Mouse (Mus musculus) neural tube, embryonic 13.5 days (tissue): ENCODE results near the gene Cd244a. TPM values are rescaled to one million over a fixed set of nuclear protein-coding genes. Genes with fewer than 3 reads are reported as not detected.

Source experiments
- microRNA-seq: library from miRNA; unstranded; fragments of <30 nt; microRNA quantifications from one replicate; pipeline ENCODE4, GENCODE M21; 2016
- polyA plus RNA-seq: library from polyadenylated mRNA; unstranded; fragments of >200 nt; fragmentation: Nextera tagmentation; extraction: Ambion mirVana; gene quantifications from 2 replicates; pipeline ENCODE4 v1.2.1, GENCODE M21; 2015

Cd244a gene
- polyA plus RNA-seq, 1 experiment from 2014 or later = not detected

Small RNA genes within 50 kb of the gene (microRNA-seq; reads per million reads assigned to microRNA genes)
- gene Mir7683 = not detected

Other genes with a start within 250 kb of the Cd244a start
- 47.4 and 52.7 TPM in 2 replicates for gene Dedd, start 230.0 kb upstream of the Cd244a start, polyA plus RNA-seq
- 51.9 and 52.1 TPM in 2 replicates for gene Nit1, start 213.5 kb upstream of the Cd244a start, polyA plus RNA-seq
- gene Pfdn2, start 213.5 kb upstream of the Cd244a start, polyA plus RNA-seq = 152 and 159 TPM in 2 replicates
- gene Klhdc9, start 198.4 kb upstream of the Cd244a start, polyA plus RNA-seq = 3.3 and 4.0 TPM in 2 replicates
- gene Nectin4, start 189.1 kb upstream of the Cd244a start, polyA plus RNA-seq = 2.1 TPM in 2 replicates
- 1.2 TPM in 2 replicates for gene Arhgap30, start 170.2 kb upstream of the Cd244a start, polyA plus RNA-seq
- 183 and 188 TPM in 2 replicates for gene Usf1, start 147.9 kb upstream of the Cd244a start, polyA plus RNA-seq
- 7.8 and 8.5 TPM in 2 replicates for gene Tstd1, start 140.3 kb upstream of the Cd244a start, polyA plus RNA-seq
- 14.7 and 15.1 TPM in 2 replicates for gene F11r, start 121.7 kb upstream of the Cd244a start, polyA plus RNA-seq
- 28.5 and 28.6 TPM in 2 replicates for gene Alyref2, start 55.7 kb upstream of the Cd244a start, polyA plus RNA-seq
- gene Itln1, start 23.9 kb upstream of the Cd244a start, polyA plus RNA-seq = not detected in 2 replicates
- gene Ly9, start 48.2 kb downstream of the Cd244a start, polyA plus RNA-seq = 0.18 and 0.35 TPM in 2 replicates
- not detected in 2 replicates for gene Slamf7, start 93.8 kb downstream of the Cd244a start, polyA plus RNA-seq
- gene Cd48, start 122.8 kb downstream of the Cd244a start, polyA plus RNA-seq = 1.1 and 1.7 TPM in 2 replicates
- gene Slamf1, start 207.9 kb downstream of the Cd244a start, polyA plus RNA-seq = 0.12 and 0.22 TPM in 2 replicates